Mouse (Mus musculus) urinary bladder, postnatal 25 days (tissue): ENCODE measurements around the gene Gm10065.
A peak's percentile ranks its signal among the peaks of the same experiment; 100 is the strongest.
"Not testable (repeated sequence)": the region's sequence is repeated elsewhere in the genome, so short reads cannot be mapped to it uniquely, and the experiment has no call there.

ENCODE experiments used
- DNase-seq: peaks from one replicate; pipeline ENCODE4 v3.0.0; 2022; ENCODE audit warnings: low spot score

Gm10065 gene

GRCm38 (mm10) chr13:21478759-21479670, at the start of gene Gm10065, which contains the start of gene Zkscan4:
Gene Gm10065, minus strand, starts transcription at chr13:21479441.
Gene Zkscan4, plus strand, starts transcription at chr13:21478907.
- peak; percentile 55 for DNase-seq

- peak; percentile 63 for DNase-seq
These were observed 27.0 kb upstream of the Gm10065 start for GRCm38 (mm10) chr13:21506221-21506649.

- no peak for DNase-seq
These were observed 23.1 kb upstream of the Gm10065 start for GRCm38 (mm10) chr13:21502296-21502695.

DNA sequence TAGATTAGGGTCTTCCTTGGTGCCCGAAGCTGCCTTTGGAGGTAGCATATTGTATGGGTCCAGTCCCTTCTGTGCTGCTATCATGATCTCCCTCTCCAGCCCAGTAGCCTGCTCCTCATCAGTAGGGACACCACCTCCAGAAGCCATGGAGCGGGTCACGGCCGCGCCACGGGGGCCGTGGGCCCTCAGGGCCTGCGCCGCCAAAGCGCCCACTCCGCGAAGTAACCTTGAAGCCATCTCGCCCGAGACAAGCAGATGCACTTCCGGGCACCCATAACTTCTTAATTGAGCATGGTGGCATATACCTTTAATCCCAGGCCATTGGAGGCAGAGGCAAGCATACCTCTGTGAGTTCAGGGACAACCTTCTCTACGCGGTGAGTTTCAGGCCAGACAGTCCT, 21.9 kb upstream of the Gm10065 start, which contains the start of gene Gm11273:
Gene Gm11273, minus strand, starts transcription at position 237 of the 400 bp plus-strand sequence.
- not testable (repeated sequence) for DNase-seq

GRCm38 (mm10) chr13:21495080-21495479, 15.8 kb upstream of the Gm10065 start, which contains the start of gene AK157302:
Gene AK157302, plus strand, starts transcription at chr13:21495223.
- no peak for DNase-seq

- no peak for DNase-seq
These were observed 13.6 kb upstream of the Gm10065 start for GRCm38 (mm10) chr13:21492847-21493246.

DNA sequence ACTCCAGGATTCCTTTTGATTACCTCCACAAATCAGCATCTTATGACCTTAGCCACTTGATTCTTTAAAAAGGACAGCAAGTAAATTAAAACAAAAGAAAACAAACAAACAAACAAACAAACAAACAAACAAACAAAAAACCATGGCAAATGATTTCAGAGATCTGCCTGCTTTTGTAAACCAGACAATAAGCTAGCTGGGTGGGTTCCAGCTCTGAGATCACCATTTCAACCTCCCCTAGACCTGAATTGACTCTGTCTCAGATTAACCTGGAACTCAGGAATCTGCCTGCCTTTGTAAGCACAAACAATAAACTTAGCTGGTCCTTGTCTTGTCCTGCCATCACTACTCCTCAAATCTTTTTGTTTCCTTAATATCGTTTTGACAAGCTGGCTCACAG, 7.6 kb upstream of the Gm10065 start:
- DNase-seq = no peak

DNA sequence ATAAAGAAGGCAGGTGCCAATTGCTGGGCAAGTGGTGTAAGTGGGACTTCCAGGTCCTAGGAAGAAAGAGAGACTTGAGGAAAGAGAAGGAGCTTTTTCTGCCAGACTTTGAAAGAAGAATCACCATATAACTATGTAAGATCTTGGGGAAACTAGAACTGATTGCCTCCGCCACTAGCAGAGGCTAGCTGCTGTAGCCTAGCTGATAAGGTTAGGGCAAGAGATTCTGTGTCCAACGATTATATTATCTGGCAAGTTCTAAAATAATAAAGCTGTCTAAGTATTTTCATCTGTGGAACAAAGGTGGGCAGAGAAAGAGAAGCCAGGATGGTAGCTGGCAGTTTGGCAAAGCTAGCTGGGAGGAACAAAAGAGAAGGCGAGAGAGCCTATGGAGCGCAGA, 6.8 kb downstream of the Gm10065 start:
- no peak for DNase-seq

DNA sequence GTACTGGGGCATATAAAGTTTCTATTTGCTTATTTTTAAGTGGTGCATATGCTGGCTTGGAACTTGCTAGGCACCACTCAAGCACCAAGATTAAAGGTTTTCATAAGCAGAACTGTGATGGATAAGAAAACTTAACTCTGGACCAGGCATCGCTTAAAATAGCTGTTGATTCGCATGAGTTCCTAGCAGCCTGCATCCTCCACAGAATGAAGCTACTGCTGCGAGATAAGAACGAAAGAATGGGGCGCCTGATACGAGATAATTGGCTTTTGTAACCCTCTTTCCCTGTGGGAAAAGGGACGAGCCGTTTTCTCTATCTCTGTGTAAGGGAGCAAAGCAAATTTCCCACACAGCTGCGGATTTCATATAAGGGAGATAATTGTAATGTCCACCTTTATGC, 10.1 kb downstream of the Gm10065 start:
- no peak for DNase-seq

GRCm38 (mm10) chr13:21468061-21469019, 10.9 kb downstream of the Gm10065 start, which contains the start of gene Nkapl:
Gene Nkapl, minus strand, starts transcription at chr13:21468509.
- DNase-seq = peak; percentile 78

DNA sequence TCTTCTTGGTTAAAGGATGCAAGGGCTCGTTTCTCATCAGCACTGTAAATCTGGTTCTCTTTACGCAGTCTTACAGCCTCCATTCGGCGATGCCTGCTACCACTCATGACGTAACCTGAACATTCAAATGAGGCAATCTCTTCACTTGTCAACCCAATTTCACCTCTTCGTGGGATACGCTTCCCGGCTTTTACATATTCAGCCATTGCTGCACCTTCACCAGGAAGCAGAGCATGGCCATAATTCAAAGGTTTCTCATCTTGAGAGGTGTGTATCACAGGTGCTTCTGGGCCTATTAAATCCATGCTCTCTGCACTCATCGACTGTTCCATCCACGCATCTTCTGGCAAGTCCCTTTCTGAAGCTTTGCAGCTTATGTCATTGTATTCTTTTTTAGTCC, 11.9 kb downstream of the Gm10065 start:
- DNase-seq = no peak

GRCm38 (mm10) chr13:21462516-21462915, 16.7 kb downstream of the Gm10065 start:
- not testable (repeated sequence) for DNase-seq

DNA sequence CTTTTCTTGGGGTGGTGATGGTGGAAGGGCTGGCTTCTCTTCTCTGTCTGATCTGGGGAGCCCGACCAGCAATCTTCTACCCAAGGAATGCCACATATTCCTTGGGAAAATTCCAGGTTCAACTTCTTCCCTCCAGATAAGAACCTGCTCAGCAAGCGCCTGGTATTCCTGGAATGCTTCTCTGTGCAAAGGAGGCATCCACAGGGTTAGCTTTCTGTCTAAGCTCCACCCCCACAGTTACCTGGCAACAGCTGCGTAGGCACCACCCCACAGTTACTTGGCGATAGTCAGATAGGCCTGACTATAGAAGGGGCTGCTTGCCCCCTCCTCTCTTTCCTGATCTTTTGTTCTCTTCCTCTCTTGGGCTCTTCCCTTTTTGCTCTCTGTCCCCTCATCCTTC, 22.9 kb downstream of the Gm10065 start:
- DNase-seq = no peak

DNA sequence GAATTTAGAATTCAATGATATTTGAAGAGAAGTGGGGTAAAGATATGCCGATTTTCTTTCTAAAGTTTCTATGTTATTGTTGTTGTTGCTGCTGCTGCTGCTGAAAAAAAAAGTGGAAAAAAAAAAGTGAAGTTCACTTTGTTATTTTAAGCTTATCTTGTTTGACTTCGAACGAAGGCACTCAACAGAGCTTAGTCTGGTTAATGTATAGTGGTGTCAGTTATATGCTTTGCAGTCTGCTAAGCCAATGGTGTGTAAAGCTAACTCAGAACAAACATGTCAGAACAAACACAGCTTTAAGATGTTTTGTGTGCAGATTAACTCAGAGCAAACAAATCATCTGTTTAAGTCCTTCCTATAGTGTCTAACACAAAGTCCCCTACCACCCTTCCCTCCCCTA, 25.1 kb downstream of the Gm10065 start:
- no peak for DNase-seq

DNA sequence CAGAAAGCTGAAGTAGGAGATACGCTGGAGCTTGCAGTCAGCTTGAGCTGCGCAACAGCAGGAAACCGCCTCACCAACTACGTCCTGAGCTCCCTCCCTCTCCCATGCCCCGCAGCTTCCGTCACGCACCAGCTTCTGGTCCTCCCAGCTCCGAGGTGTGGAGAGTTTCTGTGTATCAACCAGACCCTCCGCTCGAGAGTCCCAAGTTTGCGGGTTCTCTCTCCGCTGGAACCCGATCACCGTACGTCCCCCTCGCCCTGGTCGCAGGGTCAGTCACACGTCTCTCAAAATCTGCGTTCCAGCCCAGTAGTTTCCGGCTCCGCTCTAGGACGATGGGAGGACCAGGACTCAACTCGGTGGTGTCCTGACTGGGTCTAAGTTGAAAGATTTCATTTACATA, 25.8 kb downstream of the Gm10065 start, which contains the start of gene Zscan26:
Gene Zscan26, minus strand, starts transcription at position 282 of the 400 bp plus-strand sequence.
- peak; percentile 78 for DNase-seq

GRCm38 (mm10) chr13:21453042-21453441, 26.2 kb downstream of the Gm10065 start:
- DNase-seq = no peak

DNA sequence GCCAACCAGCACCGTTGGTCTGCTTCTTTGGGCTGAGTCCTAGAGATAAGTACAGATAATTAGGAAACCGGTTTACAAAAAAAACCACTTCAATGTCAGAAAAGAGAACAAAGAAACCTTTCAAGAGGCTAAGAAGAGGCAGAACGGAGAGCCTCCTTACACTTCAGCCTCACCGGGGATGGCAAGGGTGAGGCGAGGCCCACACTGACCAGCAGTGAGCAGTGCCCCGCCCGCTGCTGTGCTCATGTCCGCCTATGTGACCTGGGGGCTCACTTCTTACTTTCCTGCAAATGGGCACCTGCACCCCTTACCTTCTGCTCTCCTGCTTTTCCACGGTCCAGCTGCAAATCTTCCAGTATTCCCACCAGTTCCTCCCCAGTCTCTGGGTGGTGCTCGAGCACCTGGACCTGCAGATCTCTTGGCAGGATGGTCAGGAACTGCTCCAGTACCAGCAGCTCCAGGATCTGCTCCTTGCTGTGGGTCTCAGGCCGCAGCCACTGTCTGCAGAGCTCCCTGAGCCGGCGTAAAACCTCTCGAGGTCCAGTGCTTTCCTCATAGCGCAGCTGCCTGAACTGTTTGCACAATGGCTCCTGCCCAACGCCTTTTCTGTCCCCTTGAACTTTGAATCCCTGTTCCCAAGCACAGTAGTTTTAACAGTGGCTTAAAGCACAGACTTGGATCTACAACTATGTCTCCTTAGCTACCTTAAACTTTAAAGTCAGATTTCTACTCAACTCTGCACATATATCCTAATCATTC, 31.2 kb downstream of the Gm10065 start:
- DNase-seq = no peak

- DNase-seq = no peak
These were observed 32.4 kb downstream of the Gm10065 start for GRCm38 (mm10) chr13:21446796-21447195.

GRCm38 (mm10) chr13:21441207-21441572, 38.1 kb downstream of the Gm10065 start:
- no peak for DNase-seq

- DNase-seq = peak; percentile 49
These were observed 38.6 kb downstream of the Gm10065 start, which contains the start of gene Pgbd1 for GRCm38 (mm10) chr13:21440503-21441206. Gene Pgbd1, minus strand, starts transcription at chr13:21441058.

DNA sequence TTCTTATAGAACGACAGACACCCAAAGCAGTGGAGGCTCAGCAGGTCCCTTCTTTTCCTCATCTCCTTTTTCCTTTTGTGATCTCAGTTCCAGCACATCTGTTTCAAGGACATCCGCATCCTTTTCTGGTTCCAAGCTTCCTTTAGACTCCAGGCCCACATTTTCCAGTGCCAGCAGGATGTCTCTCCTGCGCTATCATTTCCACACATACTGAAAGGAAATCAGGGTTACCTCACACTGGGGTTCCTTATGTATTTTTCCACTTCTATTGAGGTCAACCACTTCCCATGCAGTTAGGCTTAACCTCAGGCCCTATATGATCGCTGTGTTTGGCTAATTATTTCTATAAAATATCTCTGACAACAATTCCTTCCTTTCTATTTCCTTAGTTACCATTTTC, 43.8 kb downstream of the Gm10065 start:
- no peak for DNase-seq
